Mouse (Mus musculus): ENCODE results near the gene Entpd7. TPM values are rescaled to one million over a fixed set of nuclear protein-coding genes. Genes with fewer than 3 reads are reported as not detected.

The Entpd7 gene
- polyA plus RNA-seq, 1 experiment = 12.3 TPM

DNA sequence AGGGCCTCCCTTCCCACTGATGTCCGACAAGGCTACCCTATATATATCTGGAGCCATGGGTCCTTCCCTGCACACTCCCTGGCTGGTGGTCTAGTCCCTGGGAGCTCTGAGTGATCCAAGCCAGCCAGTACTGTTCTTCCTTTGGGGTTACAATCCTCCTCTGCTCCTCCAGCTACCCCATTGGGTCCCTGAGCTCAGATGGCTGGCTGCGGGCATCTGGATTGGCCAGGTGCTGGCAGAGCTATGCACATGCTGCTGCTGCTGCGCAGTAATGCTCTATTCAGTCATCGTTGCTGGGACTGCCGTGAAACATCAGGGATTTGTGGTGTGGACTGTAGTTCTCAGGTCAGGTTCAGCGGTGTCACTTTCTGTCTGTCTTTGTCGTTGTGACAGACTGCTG, 35.3 kb downstream of the Entpd7 start:
- no peak for DNase-seq (ENCODE audit: low read depth)

DNA sequence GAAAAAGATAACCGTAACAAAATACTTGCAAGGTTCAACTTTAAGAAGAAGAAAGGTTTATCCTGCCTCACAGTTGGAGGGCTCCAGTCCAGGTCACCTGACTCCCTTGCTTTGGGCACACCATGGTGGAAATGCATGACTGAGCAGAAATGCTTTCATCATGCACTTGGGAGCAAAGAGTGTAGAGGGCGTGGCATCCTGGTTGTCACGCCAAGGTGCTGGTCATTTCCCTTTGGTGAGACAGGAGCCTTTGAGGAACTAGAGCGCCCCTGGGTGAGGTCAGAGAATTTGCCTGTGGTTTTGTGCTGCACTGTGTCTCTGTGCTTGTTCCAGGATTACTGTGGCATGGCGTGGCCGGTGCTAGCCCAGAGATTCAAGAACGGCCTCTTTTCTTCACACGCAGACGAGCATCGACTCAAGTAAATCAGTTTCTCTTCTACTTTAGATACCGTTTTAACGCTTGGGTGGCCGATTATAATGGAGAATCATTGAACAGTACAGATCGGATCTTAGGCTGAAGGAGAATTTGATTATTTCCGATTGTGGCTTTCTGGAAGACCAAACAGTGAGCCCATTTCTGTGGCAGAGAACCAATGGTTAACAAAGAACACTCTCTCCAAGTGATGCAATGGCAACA, 37.2 kb downstream of the Entpd7 start:
- no peak for DNase-seq (ENCODE audit: low read depth)

DNA sequence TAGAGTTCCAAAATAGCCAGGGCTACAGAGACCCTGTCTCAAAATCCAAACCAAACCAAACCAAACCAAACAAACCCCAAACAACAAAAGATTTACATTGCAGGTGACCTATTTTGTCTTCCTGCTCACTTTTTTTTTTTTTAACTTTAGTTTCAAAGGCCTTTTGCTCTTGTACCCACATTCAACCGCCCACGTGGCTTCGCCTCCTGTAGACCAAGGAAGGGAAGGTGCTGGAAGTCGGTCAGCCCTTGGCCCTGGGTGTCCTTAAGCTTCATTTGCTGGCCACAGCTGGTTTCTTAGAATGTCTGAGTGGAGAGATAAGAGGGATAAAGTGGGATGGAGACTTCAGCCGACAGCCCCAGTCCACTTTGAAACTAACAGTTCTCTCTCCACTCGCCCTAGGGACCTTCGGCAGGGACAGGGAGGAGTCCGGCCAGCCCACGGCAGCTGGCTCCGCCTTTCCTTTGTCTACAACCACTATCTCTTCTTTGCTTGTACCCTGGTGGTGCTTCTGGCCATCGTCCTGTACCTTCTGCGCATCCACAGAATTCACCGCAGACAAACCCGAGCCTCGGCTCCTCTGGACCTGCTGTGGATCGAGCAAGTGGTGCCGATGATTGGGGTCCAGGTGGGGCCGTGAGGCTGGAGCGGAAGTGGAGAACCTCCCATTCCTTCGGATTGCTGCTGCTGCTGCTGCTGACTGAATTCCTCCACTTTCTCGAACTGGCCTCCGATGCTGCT, 40.0 kb downstream of the Entpd7 start:
- no peak for DNase-seq (ENCODE audit: low read depth)

DNA sequence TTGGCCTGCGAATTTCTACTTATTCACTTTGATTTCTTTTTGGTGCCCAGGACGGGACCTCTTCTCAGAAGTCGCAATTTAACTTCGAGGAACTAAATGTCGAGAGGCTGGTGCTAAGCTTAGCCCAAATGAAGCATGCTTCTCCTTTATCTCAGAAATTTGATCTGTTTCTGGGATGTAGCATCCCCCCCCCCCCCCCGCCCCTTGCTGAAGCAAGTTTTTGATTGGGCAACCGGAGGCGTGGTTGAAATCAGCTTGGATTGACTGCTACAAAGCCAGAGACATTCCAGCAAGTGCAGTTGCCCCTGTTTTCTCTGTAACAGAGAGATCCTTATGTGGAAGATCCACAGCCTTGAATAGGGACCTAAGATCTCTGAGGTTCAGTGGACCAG, 40.6 kb downstream of the Entpd7 start:
- DNase-seq (ENCODE audit: low read depth) = no peak

DNA sequence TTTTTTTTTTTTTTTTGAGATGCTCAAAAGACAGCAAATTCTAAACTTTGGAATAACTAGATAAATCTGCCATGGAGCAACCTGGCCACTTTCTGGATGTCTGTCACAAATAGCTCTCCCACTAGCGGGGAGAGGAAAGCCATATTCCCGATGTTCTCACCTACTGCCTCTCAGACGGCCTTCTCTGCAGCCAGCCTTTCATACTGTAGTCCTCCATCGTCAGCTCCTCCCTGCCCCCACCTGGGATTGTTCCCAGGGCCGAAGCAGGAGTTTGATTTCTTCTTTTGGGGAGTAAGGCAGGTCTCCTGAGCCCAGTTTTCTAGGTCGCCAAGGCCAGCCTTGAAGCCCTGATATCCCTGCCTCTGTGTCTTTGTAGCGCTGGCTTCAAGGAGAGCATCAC, 41.7 kb downstream of the Entpd7 start:
- no peak for DNase-seq (ENCODE audit: low read depth)

DNA sequence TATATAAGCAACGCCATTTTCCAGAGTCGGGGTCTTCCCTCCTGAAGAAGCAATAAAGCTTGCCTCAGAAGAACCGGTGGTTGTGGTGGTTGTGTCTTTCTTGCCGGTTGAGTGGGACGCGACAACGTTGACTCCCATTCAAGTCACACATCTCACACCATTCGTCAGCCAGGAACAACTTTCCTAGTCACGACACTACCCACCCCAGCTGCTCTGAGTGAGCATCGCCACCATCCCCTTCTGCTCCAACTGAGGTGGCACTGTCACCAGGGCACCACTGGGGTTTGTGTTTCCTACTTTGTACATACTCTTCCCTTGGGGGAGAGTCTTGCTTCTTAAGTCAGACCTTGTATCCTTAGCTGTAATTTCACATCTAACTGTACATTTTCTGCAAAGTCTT, 48.9 kb downstream of the Entpd7 start:
- DNase-seq (ENCODE audit: low read depth) = no peak

DNA sequence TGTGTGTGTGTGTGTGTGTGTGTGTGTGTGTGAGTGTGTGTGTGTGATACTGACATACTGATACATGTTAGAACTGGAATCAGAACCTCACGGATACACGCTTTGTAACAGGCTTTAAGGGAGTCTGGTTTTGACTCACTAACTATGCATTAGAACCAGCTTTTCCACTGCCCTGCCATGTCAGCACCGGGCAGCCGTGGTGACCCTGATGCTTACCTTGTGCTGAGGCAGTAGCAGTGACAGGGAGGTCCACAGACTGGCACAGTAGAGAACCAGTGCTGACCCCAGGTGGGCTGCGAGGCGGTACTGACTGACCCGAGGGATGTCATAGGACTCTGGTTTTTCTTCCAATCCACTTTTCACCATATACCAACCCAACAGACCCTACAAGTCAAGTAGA, 53.9 kb downstream of the Entpd7 start:
- no peak for DNase-seq (ENCODE audit: low read depth)

DNA sequence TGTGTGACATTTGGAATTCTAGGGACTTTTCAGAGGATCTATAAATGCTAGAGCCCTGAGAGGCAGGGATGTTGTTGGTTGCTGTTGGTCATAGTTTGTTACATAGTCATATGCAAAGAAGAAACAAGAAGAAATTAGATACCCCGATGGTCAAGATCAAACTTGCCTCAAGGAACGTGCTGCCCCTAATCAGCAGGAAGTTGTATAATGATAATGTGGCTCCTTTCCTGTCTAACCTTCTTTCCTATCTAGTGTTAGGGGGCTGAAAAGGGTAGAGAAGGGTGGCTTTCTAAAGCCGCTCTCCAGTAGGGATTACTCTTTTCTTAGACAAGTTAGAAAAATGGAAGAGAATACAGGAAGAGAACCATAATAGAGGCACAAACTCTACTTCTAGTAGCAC, 56.3 kb downstream of the Entpd7 start:
- DNase-seq (ENCODE audit: low read depth) = no peak

DNA sequence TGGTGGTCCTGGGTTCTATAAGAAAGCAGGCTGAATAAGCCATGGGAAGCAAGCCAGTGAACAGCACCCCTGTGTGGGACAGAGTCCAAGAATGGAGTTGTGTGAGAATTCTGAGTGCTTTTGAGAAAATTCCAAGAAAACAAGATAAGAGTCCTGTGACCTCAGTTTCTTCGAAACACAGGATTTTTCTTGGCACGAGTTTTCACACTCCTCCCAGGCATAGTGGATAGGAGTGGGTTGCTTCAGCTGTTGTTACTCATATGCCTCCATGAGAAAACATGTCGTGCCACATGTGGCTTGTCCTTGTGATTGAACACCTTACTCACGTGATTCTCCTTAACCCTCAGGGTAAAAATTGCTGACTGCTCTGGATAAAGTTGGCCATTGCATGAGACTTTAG, 58.4 kb downstream of the Entpd7 start:
- no peak for DNase-seq (ENCODE audit: low read depth)

DNA sequence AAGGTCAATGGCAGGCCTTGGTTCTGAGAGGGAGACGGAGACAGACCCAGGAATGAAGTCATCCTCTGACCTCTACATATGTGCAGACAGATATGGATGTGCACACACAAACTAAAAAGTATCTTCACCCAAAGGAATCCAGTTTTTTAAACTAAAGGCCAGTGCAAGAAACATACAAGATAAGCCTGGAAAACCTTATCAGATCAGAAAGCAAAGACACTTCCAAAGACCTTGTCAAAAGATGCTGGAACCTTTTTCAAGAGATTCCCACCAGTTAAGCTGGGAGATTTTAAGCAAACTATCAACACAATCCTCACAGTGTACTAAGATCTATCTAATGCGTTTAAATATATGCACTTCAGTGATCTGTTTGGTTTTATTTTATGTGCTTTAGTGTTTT, 60.5 kb downstream of the Entpd7 start:
- no peak for DNase-seq (ENCODE audit: low read depth)

DNA sequence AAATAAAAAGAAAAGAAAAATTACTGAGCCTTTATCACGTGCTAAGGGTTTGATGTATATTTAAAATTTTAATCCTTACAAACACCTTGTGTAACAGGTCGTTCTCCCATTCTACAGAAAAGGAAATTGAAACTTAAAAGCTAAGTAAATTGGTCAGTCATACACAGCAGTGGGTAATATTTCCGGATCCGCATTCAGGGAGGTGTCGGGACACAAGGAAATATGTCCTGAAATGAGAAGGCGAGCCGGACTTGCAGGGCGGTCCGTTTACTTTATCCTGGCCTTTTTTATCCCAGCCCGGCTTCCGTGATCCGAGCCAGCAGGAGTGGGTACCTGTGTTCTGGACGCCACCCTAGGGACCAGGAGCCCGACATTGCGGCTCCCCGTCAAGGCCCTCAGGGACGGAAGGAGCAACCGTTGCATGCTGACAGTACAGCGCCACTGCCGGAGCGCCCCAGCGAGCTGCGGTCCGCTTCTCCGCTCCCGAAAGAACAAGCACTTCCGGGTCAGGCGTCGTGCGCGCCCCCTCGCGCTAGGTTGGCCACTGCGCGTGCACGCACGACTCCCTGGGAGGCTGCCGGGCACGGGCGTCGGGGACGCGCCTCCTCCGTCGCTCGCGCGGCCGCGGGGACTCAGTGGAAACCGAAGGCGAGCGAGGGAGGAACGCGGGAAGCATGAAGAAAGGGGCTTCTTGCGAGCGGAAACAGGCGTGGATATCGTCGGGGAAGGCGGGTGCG, 63.2 kb downstream of the Entpd7 start, which contains the start of the genes Cutc and Cox15:
Gene Cutc (plus strand): TSS at position 508 of the 737 bp plus-strand sequence.
Gene Cox15 (minus strand): TSS at position 512 of the 737 bp plus-strand sequence.
- peak; percentile 49 for DNase-seq (ENCODE audit: low read depth)

DNA sequence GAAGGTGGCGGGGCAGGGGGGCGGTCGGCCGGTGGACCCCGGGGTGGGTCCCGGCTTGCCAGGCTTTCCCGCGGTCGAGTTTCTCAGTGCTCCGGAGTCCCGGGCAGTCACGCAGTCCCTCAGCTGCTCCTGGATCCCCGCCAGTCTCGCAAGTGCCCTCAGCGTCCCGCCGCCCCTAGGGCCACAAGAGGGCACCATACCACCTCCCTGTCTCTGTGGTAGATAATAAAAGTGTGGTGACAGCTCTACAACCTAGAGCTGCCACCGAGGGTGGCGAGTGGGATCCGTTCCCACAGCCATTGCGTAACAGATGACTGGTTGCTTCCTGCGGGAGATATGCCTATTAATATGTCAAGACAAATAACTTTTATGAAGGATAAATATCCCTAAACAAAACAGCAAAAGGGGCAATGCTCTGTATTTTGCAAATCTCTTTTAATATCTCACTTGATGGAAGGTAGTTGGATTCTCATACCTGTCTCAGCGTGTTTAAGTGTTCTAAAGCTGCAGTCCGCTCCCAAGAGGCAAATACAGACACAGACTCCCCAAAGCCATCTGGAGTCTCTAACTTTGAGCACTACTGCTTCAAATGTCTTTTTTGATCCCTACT, 63.9 kb downstream of the Entpd7 start:
- peak; percentile 45 for DNase-seq (ENCODE audit: low read depth)

DNA sequence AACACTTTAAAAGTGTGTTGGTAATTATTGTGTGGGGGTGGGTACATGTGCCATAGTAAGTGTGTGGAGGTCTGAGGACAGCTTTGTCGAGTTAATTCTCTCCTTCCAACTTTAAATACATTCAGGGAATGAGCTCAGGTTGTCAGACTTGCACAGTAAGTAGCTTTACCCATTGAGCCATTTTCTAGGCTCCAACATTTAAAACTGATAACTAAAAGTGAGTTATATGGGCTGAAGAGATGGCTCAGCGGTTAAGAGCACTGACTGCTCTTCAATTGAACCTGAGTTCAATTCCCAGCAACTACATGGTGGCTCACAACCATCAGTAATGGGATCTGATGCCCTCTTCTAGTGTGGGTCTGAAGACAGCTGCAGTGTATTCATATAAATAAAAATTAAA, 64.8 kb downstream of the Entpd7 start:
- no peak for DNase-seq (ENCODE audit: low read depth)

DNA sequence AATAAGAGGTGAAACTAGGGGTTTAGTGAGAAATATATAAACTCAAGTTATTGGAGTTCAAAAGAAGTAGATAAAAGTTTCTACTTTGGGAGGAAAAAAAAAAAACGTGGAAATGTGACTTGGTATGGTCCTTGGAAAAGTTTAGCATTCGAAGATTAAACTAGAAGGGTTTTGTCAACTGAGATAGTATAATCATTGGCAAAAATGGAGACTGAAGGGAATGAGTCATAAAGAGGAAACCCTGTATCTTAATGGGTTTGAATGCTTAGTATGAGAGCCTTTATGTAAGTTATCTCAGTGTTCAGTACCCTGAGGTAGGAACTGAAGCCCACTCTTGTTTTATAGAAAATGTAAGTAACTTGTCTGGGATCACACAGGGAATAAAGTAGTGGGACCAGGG, 65.4 kb downstream of the Entpd7 start:
- DNase-seq (ENCODE audit: low read depth) = no peak

DNA sequence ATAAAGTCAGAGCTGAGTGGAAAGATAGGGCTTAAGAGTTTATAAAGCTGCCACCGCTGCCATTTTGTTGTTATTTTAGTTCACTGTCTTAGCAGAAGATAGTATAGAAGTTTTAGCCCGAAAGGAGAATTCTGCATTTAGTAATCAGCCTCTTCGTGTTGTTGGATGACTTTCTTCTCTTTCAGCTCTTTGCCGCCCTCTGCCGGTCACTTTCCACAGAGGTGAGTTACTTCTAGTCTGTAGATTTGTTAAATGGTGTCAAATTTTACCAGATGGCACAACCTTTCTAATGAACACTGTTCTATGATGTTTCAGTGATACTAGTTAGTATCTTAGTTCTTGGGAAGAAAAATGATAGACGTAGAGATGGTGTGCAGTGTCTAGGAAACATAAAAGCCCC, 71.0 kb downstream of the Entpd7 start:
- DNase-seq (ENCODE audit: low read depth) = no peak

DNA sequence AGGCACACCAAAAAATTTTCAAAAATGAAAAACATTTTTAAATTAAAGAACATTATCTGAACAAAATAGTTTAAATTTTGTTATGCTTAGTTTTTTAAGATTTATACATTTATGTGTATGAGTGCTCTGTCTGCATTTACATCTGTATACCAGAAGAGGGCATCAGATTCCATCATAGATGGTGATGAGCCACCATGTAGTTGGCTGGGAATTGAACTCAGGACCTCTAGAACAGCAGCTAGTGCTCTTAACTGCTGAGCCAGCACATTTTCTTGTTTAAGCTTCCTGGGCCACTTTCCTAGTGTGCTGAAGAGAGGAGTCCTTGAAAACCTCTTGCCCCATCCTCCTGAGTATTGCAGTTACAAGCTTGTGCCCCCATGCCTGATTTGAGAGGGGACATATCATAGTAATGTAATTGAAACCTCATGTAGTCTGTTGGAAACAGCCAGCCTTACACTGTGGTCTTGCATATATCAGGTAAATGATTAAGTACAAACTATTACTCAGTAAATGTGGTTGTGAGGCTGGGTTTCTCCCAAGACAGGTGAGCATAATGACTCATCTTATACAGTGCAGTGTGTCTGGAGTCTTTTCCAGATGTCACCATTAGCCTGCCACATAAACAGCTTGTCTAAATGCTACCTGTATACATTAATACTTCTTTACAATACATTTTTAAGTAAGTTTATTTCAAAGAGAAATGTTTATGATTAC, 72.2 kb downstream of the Entpd7 start:
- DNase-seq (ENCODE audit: low read depth) = no peak

DNA sequence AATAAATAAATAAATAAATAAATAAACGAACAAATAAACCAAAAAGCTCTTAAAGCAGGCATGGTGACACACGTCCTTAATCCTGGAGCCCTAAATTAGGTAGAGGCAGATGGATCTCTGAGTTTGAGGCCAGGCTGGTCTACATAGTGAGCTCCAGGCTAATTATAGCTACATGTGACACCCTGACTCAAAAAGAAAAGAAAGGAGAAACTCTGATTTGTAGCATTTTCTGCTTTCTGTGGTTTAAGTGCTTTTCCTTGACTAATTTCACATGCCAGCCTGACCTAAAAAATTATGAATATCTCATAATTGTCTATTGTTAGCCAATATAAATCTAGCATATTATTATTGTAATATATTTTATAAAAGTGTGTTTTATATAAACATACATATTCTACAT, 72.9 kb downstream of the Entpd7 start:
- no peak for DNase-seq (ENCODE audit: low read depth)

DNA sequence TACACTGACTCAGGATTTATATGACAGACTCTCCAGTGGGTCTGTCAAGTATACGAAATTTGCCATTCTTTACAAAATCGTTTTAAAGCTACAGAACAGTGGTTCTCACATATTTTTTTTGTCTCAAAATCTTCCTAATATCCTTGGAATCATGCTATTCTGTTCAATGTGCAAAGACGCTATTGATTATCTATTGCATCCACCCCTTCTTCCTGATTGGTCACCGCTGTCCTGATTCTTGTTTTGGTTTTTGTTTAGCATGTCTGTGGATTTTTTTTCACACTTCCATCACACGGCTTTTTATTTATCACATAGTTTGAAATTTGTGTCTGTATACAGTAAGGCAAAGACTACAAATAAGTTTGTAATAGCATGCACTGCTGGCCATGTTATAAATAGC, 77.0 kb downstream of the Entpd7 start:
- no peak for DNase-seq (ENCODE audit: low read depth)

DNA sequence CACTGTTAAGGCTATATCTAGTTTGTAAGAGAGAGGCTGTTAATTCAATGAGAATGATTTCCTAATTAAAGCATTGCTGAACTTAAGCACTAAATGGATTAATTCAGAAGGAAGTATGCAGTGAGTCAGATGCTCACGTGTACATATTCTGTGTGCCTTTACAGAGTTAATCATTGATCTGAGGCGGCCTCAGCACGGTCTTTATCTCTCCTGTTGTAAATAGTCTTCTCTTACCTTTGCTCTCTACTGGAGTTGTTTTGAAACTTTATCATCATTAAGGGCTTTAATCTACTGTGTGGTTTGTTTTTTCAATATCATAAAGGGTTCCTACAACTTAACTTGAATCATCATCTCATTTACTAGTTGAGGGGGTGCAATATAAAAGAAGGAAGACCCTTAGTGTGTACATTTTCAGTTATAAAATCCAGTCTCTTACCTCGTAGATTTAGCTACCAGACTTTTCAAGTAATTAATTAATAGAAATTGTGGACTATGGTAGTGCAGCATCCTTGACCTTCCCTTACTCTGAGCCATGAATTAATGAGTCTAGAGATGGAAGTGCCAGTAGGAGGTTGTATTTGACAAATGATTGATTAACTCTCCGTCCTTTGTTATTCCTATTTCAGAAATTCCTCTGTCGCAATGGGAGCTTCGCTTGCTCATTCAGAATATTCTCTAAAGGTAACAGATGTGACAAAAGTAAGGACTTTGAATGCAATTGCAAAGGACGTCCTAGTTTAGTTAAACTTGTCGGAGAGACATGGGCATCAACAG, 78.3 kb downstream of the Entpd7 start:
- DNase-seq (ENCODE audit: low read depth) = no peak

DNA sequence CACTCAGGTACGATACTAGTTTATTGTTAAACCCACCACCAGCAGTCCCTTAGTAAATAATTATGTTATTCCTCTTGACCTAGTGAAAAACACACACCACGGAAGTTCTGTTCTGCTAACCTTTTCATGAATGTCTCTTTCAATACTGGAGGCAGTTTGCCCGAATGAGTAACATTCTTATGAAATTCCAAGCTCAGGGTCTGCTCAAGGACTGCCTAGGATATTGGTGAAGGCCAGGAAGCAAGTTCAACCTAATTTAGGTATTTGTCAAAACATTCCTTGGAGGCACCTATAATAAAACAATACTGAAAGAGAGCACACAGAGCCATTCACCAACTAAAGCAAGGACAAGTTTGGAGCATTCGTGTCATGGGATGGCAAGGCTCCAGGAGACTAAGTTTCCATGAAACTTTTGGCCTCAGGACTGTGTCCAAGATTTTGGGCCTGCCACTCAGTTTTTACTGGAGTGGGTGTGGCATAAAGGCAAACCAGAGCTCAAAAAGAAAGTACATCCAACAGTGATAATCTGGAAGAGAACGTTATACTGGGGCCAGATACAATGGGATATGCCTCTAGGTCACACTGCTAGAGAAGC, 80.0 kb downstream of the Entpd7 start:
- DNase-seq (ENCODE audit: low read depth) = no peak

DNA sequence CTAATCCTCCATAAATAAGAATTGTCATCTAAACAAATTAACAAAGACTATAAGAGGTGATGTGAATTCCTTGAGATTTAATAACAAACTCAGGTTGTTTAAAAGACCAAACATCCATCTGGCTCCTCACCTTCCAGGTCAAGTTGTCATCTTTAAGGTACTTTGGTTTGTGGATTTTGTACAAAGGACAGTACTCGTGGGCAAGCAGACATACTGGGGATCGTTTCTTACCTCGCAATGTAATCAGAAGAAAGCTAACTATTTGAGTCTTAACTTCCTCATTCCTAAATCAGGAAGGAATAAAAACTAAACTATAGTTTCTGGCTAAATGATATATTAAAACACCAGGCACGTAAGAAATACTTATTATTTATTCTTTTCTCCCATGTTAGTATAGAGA, 81.1 kb downstream of the Entpd7 start:
- no peak for DNase-seq (ENCODE audit: low read depth)

Measured in gonadal fat pad, adult 2 months (tissue).